Mouse (Mus musculus): ENCODE data around the gene Rogdi.

The Rogdi gene

DNA sequence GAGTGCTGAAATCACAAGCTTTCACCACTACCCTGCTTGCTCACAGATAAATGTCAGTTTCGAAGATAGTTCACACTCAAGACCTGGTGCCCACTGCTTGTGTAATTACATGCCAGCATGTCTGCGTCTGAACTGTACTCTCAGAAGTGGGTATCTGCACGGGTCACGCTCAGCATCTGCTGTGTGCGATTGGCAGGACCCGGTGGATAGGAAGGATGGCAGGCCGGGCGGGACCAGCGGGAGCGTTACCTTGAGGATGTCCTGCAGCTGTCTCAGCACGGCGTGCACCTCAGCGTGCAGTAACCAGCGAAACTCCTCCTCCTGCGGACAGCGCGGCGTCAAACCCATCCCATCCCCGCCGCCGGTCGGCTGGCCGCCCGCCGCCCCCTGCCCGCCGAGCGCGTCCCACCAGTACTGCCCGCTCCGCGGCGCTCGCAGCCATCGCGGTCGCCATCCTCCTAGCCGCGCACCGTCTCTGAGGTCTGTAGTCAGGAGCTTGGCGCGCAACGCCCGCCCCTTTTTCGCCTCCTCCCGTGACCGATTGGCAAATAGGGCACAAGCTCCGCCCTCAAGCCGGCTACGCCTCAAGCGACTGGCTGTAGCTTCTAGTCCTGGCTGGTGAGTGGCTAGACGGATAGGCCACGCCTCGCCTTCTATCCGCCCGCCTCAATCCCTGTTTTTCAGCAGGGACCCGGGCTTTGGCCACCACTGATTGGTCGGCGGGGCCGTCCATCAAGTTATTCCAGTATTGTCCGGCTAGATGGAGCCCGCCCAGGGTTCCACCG lies at the start of gene Rogdi:
Rogdi (minus strand) TSS at position 500 of the 785 bp plus-strand sequence.
- peak; percentile 98 for ATAC-seq (ENCODE audit: low TSS enrichment)

DNA sequence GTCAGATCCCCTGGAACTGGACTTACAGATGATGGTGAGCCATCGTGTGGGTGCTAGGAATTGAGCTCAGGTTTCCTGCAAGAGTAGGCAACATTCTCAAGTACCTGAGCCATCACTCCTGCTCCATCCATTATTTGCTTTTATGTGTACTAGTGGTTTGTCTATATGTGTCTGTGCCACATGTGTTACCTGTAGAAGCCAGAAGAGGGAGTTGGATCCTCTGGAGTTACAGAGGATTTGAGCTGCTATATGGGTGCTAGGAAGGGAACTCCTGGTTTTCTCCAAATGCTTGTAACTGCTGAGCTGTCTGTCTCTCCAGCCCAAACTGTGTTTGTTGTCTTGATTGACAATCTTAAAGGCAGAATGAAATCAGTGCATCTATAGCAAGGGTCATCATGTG lies 44.8 kb upstream of the Rogdi start:
- ATAC-seq (ENCODE audit: low TSS enrichment), result no peak; the same call in 1 of the 2 replicates

- ATAC-seq (ENCODE audit: low TSS enrichment), result peak; percentile 58
These were observed 37.1 kb upstream of the Rogdi start for GRCm38 (mm10) chr16:5050251-5051110.

GRCm38 (mm10) chr16:5049774-5050234 lies 36.5 kb upstream of the Rogdi start, which contains the start of the genes Glyr1 and Ubn1:
Glyr1 (minus strand) TSS chr16:5049863.
Ubn1 (plus strand) TSS chr16:5050057.
- peak; percentile 98 for ATAC-seq (ENCODE audit: low TSS enrichment)

- peak; percentile 48 for ATAC-seq (ENCODE audit: low TSS enrichment)
These were observed 35.9 kb upstream of the Rogdi start for GRCm38 (mm10) chr16:5049182-5049773.

- ATAC-seq (ENCODE audit: low TSS enrichment), result no peak
These were observed 32.0 kb upstream of the Rogdi start for GRCm38 (mm10) chr16:5045322-5045721.

GRCm38 (mm10) chr16:5036649-5037234 lies 23.4 kb upstream of the Rogdi start:
- no peak for ATAC-seq (ENCODE audit: low TSS enrichment)

DNA sequence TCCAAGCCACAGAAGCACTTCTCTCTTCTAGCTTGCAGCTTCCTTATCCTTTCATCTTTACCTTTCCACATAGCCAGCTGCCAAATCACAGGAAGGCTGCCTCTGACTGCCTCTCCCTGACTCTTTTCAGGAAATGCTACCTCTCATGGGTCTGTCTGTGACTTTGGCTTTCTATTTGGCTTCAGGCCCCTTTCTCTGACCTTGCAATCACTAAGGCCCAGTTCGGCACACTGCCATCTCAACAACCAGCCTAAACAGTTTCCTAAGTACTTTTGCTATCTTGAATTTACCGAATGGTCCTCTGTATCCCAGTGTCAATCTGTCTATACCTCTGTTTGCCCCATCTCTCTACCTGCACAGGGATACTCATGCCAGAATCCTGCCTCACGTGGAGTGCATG lies 22.2 kb upstream of the Rogdi start:
- no peak for ATAC-seq (ENCODE audit: low TSS enrichment)

DNA sequence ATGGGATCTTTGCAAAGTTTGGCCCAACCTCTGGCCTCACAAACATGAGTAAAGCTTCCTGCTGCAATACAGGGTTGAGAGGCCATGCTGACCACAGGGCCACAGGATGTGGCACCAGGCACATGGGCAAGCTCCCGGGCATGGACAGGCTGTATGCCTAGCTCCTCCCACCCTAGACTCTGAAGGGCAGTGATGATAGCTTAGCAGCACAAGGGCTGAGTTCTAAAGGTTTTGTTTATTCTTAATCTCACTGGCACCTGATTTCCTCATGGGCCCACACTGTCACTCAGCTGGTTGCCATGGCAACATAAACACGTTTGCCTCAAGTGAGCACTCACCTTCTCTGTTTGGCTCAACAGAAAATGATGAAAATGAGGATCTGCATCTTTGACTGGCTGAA lies 16.5 kb upstream of the Rogdi start:
- no peak for ATAC-seq (ENCODE audit: low TSS enrichment)

- ATAC-seq (ENCODE audit: low TSS enrichment), result no peak
These were observed 10.7 kb upstream of the Rogdi start for GRCm38 (mm10) chr16:5024021-5024420.

- no peak for ATAC-seq (ENCODE audit: low TSS enrichment)
These were observed 1.2 kb upstream of the Rogdi start for GRCm38 (mm10) chr16:5014578-5014977.

DNA sequence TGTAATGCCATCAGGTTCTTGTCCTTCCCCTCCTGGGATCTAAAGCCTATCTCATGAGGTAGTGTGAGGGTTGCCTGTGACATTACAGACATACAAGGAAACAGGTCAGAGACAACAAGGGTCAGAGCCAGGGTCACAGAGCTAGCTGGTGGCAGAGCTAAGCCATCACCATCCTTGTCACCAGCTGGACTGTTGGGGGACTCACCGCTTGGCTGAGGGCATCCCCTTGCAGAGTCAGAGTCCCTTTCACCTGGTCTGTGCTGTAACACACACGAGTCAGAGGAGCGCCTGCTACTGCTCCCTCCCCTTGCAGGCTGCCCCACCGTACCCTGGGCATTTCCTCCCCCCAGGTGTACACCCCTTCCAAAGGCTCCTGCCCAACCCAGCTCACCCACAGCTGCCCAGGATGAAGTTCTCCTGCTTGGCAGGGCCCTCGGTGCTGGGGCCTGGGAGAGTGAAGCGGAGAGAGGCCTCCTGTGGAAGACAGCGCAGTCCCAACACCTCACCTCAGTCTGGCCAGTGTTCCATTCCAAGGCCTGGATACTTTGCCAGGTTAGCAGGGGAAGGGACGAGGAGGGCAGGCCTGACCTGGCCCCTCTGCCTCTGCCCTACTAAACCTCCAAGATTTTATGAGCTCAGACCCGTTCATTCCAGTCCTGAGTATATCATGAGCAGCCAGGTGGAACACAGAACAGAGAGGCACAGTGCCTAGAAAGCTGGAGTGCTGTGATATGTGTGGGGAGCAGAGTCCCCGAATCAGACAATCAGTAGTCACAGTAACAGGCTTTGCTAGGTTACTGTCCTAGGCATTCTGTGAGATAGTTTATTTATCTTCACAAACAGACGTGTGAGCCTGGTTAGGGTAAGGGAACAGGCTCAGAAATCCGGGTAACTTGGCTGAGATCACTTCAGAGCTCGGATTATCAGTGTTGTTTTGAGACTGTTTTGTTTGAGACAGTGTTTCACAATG lies 1.0 kb downstream of the Rogdi start:
- ATAC-seq (ENCODE audit: low TSS enrichment), result no peak

DNA sequence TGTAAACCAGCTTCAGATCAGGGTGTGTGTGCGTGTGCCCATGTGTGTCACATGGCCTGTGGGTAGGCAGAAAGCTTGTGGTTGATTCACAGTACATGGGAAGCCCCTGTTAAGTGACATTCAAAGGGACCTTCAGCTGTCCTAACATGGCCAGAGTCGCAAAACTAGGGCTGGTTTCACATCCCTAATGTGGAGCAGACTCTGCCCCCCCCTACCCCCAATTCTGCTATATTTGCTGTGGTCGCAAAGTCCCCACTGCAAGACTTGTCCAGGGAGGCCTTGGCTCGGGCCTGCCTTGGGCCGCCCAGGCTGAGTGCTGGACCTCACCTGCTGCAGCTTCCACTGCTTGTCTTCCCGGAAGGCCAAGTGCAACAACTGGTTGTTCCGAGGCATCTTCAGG lies 2.1 kb downstream of the Rogdi start:
- ATAC-seq (ENCODE audit: low TSS enrichment), result no peak

- no peak for ATAC-seq (ENCODE audit: low TSS enrichment)
These were observed 2.9 kb downstream of the Rogdi start for GRCm38 (mm10) chr16:5010371-5010935.

DNA sequence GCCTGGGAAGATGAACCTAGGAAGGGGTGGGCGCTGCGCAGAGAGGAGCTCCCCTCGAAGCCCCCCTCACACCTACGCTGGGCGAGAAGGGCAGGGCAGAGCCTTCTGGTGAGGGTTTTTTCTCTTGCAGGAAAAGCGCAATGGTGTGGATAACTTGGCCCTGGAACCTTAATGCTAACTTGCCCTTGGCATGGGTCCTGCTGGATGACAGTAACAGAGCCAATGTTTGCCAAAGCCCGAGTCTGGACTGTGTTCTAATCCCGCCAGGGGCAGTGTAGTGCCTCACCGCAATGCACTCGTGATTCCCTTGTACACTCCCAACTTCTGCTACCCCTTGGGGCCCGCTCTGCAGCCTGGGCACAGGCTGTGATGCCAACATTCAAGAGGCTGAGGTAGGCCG lies 5.3 kb downstream of the Rogdi start:
- ATAC-seq (ENCODE audit: low TSS enrichment), result no peak

GRCm38 (mm10) chr16:5007492-5007891 lies 5.9 kb downstream of the Rogdi start:
- ATAC-seq (ENCODE audit: low TSS enrichment), result no peak

GRCm38 (mm10) chr16:5007067-5007466 lies 6.3 kb downstream of the Rogdi start, which contains the start of gene Smim22:
Smim22 (plus strand) TSS chr16:5007288.
- ATAC-seq (ENCODE audit: low TSS enrichment), result no peak

- ATAC-seq (ENCODE audit: low TSS enrichment), result no peak
These were observed 12.7 kb downstream of the Rogdi start for GRCm38 (mm10) chr16:5000611-5001010.

DNA sequence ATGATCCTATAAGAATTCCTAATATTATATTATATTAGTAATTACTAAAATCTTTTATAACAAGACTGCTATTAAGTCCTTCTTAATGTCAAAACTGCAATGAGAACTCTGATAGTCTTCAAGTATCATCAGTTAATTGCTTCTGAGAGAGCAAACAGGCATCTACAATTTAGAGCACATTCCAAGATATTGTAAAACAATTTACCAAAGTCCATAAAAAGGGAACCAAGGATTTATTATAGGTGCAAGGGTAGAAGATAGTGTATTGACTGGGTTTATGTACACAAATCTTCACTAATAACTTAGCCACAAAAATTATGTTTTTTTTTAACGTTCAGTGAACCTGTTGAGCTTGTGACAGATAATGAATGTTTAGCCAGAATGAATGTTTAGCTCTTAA lies 14.4 kb downstream of the Rogdi start:
- ATAC-seq (ENCODE audit: low TSS enrichment), result no peak

DNA sequence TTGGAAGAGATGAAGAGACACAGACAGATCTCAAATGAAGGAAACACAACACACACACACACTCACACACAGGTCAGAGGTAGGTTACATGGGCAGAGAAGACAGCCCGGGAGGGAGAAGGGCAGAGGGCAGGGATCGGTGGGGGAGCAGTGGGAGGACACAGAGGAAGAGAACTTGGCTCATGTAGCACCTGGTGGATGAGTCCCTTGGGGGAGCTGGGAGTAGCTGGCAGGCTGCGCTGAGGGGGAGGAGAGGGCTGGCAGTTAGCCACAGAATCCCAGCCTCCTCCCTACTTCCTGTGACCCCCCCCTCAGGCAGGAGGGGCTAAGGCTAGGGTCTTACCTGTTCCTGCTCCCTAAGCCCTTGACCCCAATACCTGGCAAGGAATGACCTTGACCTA lies 15.8 kb downstream of the Rogdi start, which contains the start of gene Sept12:
Sept12 (minus strand) TSS at position 300 of the 400 bp plus-strand sequence.
- ATAC-seq (ENCODE audit: low TSS enrichment), result no peak

Measured in frontal cortex, adult (tissue).